Mouse (Mus musculus): ENCODE measurements around the gene Tmcc3.

Gene Tmcc3

GRCm38 (mm10) chr10:94332358-94333137 lies 20.8 kb downstream of the Tmcc3 start:
- DNase-seq, result no peak

- no peak for DNase-seq
These were observed 21.6 kb downstream of the Tmcc3 start for GRCm38 (mm10) chr10:94333328-94333727.

DNA sequence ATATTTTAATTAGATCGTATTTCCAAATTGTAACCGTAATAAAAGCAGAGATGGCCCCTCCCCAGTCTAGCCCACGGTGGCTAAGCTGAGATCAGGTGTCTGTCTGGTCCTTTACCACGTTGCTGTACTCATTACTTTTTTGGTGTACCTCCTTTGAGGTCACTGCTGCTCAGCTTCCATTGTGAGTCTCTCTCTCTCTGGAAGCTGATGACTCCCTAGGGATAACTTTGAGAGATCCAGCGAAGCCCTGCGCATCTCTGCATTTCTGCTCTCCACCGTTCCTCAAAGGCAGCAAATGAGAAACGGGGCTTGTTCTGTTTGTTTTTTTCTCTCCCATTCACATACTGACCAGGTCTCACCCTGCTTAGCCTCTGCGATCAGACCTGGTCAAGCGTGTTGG lies 23.3 kb downstream of the Tmcc3 start:
- DNase-seq, result no peak

DNA sequence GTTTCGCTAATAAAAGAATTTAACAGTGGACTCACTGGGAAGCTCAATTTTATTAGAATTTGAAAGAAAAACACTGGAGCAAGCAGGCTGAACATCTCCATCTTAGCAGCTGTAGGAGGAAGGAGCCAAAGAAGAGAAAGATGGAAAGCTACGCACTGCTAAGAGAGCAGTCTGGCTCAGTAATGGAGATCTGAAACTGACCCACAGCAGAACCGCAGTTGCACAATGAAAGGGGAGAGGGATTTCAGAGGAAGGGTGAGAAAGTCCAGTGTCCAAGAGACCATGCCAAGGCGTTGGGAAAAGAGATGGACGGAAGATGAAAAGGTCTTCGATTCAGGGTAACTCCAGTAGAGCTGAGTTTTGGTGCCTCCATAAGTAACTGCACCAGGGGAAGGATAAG lies 24.3 kb downstream of the Tmcc3 start:
- no peak for DNase-seq

- no peak for DNase-seq
These were observed 29.8 kb downstream of the Tmcc3 start for GRCm38 (mm10) chr10:94341501-94341900.

DNA sequence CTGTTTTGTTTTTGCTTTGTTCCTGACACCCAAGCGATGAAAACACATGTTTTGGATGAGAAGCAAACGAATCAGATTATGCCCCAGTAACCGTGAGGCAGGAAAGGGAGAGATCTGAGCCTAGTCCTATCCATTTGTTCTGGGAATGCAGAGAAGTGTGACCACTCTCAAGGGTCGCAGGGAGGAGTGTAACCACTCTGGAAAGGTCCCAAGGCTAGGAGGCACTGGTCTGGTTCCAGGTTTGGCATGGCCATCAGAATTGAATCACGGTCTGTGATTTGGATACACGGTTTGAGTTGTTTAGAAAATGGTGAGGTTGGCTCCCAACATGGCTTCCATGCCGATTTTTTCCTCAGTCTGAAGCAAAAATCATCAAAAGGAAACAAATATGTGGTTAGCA lies 30.5 kb downstream of the Tmcc3 start:
- no peak for DNase-seq

GRCm38 (mm10) chr10:94343581-94343980 lies 31.8 kb downstream of the Tmcc3 start:
- no peak for DNase-seq

GRCm38 (mm10) chr10:94344631-94345417 lies 33.1 kb downstream of the Tmcc3 start:
- DNase-seq, result no peak

GRCm38 (mm10) chr10:94345509-94346252 lies 33.9 kb downstream of the Tmcc3 start:
- DNase-seq, result no peak

GRCm38 (mm10) chr10:94346596-94346995 lies 34.8 kb downstream of the Tmcc3 start:
- no peak for DNase-seq

DNA sequence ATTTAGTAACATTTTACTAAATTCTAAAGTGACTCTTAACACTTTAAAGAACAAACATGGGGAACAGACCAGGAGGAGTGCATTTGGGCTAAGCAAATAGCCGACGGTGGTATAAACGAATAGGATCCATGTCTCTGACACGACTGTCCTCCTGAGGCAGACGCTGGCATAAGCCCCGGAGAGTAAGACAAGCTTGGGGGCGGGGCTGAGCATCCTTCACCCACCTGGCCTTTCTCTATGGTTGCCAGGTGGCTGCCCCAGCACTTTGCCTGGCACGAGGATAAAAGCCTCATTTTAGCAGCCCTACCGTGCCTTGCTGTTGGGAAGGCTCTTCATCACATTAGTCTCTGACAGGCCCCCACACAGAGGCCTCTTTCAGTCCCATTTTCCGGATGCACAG lies 35.5 kb downstream of the Tmcc3 start:
- no peak for DNase-seq

- no peak for DNase-seq
These were observed 36.2 kb downstream of the Tmcc3 start for GRCm38 (mm10) chr10:94347959-94348358.

- DNase-seq, result peak; percentile 23
These were observed 38.5 kb downstream of the Tmcc3 start for GRCm38 (mm10) chr10:94350207-94350606.

DNA sequence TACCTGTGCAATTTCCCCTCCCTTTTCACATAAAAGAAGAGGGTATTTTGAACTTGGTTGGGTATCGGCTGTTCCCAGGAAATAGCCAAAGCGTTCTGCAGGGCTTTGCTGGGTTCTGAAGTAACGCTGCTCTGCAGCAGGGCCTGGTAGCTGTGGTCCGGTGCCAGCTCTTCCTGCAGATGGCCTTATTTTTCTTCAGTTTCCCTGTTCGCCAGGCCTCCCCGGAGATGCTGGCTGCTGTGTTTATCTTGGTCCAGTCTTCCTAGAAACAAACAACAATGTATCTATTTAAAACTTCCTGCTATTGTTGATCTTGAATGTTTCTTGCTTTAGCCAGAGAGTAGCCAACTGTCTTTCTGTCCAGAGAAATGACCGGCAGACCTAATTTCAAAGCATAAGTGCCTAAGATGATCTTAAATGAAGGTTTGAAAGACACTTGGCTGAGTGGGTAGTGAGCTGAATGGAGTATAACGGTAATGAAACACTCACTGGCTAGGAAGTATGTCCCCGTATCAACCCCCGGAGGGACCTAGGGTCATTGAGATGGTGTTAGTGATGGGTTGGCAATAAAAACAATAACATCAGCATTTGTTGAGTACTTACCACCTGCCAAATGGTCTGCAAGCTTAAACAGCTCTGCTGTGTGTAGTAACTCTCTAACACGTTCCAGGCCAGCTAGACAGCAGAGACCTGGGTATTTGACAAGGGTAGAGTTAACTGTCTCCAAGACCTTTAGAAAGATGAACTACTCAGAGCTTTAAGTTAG lies 39.3 kb downstream of the Tmcc3 start:
- no peak for DNase-seq

- DNase-seq, result no peak
These were observed 40.6 kb downstream of the Tmcc3 start for GRCm38 (mm10) chr10:94352172-94352876.

- no peak for DNase-seq
These were observed 41.4 kb downstream of the Tmcc3 start for GRCm38 (mm10) chr10:94352877-94353853.

GRCm38 (mm10) chr10:94354005-94354404 lies 42.3 kb downstream of the Tmcc3 start:
- DNase-seq, result no peak

GRCm38 (mm10) chr10:94354427-94354826 lies 42.7 kb downstream of the Tmcc3 start:
- DNase-seq, result no peak

GRCm38 (mm10) chr10:94356504-94357169 lies 44.9 kb downstream of the Tmcc3 start:
- DNase-seq, result no peak

DNA sequence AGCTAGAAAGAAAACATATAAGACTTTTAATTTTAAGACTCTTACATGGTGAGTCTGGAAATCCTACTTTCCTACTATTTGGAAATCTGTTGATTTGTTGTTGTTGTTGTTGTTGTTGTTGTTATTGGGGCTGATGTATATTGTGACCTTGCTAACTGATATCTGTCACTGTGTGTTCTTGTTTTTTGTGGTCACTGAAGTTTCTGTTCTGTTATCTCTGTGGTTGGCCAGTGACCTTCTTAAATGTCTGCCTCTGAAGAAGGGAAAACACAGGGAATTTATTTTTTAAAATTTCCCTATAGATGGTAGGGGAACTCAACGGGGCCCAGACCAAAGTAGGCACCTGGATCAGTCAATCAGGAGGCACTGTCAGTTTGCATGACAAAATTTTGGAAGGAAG lies 48.9 kb downstream of the Tmcc3 start:
- DNase-seq, result no peak

All from embryo, embryonic 11 days (tissue).